Mouse (Mus musculus) hindlimb bud, embryonic 11.5 days (tissue): ENCODE data around the gene Zc3h18.
A peak's percentile ranks its signal among the peaks of the same experiment; 100 is the strongest.

Source experiments
- DNase-seq: peaks from one replicate; pipeline ENCODE4 v3.0.0-alpha.2; 2012; ENCODE audit warnings: low read depth, low spot score; ENCODE audit errors: extremely low spot score

The Zc3h18 gene

DNA sequence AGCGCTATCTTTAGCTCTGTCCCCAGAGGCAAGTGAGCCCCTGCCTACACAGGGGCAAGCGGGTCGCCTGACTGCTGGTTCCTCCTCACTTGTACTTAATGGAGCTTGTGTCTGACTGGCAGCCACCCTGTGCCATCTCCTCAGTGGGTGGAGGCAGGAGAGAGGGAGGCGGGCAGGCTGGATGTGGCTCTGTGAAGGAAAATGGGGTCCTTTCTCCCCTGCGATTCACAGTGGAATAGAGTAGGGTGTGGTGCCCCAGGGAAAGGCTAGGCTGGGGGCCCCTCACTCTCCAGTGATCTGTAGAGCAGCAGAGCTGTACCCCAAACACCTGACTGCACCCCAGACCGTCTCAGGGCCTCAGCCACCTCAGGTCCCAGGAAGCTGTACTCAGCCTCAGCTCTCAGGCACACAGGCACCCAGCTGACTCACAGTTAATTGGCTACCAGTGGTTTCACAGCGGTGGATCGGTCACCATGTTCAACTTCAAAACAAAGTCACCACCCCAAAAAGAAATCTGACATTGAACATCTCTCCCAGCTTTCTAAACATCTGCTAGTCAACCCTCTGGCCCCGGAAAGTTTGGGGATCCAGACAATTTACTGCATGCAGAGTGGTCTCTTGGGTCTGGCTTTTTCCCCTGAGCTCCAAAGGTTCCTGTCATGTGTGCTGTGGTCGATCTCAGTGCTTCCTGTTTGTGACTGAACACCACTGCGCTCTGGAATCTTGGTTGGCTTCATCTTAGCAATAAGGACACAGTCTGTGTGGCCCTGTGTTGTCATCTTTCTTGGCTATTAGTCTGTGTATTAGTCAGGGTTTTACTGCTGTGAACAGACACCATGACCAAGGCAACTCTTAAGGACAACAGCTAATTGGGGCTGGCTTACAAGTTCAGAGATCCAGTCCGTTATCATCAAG is 31.0 kb upstream of the Zc3h18 start:
- no peak for DNase-seq

GRCm38 (mm10) chr8:122347811-122348552 is 28.4 kb upstream of the Zc3h18 start:
- no peak for DNase-seq

DNA sequence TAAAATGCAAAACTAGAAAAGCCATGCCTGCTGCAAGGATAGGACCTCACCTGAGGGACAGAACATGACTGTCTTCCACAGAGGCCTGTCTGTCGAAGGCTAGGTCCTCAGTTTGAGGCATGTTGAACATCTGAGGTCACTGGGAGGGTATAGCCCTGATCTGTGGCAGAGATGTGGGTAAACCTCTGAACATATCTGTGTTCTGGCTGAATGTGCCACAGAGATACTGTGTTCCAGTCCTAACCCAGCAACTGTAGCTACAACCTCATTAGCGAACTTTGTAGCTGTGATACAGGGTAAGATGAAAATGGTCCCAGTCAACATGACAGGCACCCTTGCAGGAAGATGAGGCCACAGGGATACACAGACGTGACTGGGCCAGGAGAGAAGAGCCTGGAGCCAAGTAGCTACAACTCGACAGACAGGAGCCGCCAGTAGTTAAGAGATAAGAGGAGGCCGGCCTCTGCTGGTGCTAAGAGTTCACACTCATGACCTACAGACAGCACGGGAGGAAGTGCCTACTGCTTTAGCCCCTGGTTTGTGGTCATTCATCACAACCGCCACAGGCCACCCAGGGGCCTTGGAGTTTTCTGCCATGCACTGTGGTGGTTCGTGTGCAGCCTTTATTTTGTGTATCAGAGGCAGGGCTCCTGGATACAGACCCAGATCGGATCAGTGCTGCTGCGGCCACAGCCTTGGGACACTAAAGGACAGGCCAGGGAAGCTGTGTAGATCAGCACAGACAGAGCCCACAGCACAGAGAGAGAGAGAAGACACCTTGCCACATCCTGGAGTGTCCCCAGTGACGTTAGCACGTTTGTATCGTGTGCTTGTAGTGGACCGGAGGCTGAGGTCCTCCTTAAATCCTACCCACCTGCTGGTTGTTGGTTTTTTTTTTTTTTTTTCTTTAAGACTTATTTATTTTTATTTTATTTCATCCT is 26.8 kb upstream of the Zc3h18 start:
- no peak for DNase-seq

GRCm38 (mm10) chr8:122350309-122351089 is 25.9 kb upstream of the Zc3h18 start:
- no peak for DNase-seq

GRCm38 (mm10) chr8:122354157-122354556 is 22.3 kb upstream of the Zc3h18 start:
- DNase-seq, result no peak

DNA sequence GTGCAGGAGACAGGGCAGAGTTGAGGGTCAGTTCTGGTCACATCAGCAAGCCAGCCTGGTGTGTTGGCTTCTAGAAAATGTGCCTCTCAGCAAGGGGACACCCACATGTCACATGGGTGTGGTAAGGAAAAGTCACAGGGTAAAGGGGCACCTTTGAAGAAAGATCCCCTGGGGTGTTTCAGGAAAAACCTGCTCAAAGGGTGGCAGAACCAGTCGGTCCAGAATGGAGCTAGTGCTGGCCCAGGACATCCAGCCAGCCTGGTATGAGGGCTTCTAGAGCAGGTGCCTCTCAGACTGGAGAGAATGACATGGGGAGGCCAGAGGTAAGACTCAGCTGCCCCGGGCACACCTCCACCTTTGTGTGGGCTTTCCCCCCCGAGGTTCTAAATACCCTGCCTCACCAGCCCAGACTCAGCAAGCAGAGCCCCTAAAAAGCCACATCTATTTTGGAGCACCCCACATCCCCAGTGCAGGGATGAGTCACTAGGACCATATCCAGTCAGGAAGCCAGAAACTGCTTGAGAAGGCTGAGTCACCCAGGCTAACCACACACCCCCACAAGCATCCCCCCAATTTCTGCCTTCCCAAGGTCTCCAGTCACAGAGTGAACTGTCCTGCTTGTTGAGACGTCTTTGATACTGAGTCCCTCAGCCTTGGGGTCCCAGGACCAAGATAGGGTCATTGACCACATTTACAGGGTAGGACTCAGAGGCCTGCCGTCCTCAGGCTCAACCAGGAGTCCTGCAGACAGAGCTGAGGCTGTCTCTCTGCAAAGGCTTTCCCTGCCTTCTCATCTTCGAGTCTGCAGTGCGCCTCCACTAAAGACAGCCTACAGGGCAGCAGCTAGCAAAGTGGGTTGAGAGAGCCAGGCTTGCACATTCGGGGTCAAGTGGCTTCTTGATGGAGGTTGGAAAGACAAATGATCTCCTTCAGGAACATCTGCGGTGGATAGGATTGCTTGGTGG is 20.5 kb upstream of the Zc3h18 start:
- no peak for DNase-seq

GRCm38 (mm10) chr8:122357202-122357601 is 19.2 kb upstream of the Zc3h18 start:
- no peak for DNase-seq

GRCm38 (mm10) chr8:122357641-122358040 is 18.8 kb upstream of the Zc3h18 start:
- no peak for DNase-seq

DNA sequence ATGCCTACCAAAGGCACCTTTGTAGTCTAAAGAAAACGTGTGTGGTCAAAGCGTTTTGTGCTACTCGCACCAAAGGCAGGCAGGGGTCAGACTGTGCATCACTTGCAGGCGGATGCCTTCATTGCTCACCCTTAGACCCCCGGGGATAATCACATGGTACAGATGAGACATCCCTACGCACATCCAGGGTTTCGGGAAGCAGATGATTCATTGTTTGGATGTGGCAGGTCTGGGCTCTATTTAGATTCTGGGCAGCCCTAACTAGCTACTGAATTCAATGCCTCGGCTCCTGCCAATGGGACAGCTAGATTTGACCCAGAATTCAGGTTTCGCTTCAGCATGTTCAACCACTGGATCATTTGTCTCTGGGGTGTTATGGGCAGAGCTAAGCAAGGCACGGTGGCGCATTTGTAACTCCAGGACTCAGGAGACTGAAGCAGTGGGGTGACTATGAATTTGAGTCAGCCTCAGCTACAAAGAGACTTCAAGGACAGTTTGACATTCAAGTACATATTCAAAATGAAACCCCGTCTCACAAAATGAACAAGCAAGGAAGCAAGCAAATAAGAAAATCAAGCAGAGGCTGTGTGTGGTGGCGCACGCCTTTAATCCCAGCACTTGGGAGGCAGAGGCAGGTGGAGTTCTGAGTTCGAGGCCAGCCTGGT is 17.2 kb upstream of the Zc3h18 start:
- DNase-seq, result no peak

GRCm38 (mm10) chr8:122360696-122361416 is 15.6 kb upstream of the Zc3h18 start, which contains the start of gene Trhr2:
Gene Trhr2 (minus strand): TSS chr8:122360746.
- no peak for DNase-seq

DNA sequence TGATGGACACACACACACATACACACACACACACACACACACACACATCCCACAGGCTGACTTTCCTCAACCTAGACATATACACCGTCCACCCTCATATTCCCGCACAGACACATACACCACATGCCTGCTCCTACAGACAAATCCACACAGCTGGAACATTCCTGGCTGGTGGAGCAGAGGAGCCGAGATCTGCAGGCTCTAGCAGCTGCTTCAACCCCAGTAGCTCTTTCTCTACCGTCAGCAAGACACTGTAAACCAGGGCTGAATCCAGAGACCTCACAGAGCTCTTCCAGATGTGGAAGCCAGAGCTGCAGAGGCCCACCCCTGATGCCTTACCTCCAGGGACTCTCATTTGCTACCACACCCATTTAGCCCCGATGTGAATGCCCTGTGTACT is 14.1 kb upstream of the Zc3h18 start:
- no peak for DNase-seq

- no peak for DNase-seq
These were observed 13.4 kb upstream of the Zc3h18 start for GRCm38 (mm10) chr8:122362967-122363366.

DNA sequence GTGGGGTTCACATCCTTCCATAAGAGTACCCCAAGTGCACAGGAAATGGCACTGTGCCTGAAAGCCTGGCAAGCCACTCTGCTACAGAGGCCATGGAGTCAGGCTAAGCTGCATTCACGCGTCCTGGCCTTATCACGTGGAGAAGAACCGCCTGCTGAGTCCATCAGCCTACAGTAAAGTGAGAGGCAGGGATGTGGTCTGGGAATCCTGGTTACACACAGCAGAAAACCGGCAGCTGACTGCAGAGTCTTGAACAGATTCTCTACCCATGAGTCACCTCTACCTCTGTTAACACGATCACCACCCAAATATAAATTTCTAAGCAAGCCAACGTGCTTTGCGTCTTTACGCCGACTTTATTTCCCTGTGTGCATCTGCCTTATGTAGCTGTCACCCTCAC is 7.9 kb upstream of the Zc3h18 start:
- DNase-seq, result no peak

GRCm38 (mm10) chr8:122369665-122370064 is 6.7 kb upstream of the Zc3h18 start:
- DNase-seq, result peak; percentile 42

GRCm38 (mm10) chr8:122371706-122372105 is 4.7 kb upstream of the Zc3h18 start:
- DNase-seq, result no peak

DNA sequence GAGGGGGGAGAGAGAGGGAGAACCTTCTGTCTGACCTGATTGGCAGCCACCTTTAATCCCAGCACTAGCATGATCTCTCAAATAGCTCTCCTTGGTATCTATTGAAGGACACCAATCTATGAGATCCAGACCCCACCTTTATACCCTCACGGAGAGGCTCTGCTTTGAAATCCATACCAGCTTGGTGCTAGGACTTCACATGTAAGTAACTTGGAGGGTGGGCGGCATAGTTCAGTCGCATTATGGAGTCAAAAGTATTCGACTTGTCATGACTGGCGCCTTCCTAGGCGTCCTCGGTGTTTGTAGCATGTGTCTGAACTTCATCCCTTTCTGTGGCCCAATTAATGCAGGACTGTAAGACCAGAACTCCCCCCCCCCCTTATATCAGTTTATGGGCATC is 1.1 kb upstream of the Zc3h18 start:
- DNase-seq, result no peak

GRCm38 (mm10) chr8:122375751-122376364 is 551 bp upstream of the Zc3h18 start:
- no peak for DNase-seq
